Mouse (Mus musculus): ENCODE results near the gene S100pbp. TPM values are rescaled to one million over a fixed set of nuclear protein-coding genes. Genes with fewer than 3 reads are reported as not detected.

The S100pbp gene
- polyA plus RNA-seq, 1 experiment from 2014 or later, result 14.5 TPM

DNA sequence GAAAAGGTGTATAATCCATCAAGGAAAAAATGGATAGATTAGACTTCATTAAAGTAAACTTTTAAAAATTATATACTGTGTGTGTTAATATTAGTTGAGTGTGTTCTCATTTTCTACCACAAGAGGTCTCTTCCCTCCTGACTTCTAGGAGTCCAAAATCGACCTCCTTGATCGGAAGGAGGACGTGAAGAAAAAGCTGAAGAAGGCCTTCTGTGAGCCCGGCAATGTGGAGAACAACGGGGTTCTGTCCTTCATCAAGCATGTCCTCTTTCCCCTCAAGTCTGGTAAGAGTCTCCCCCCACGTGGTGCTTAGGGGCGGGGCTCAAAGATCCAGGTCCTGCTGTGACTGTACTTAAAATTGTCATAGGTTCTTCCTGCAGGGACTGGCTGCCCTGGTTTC is 20.0 kb upstream of the S100pbp start:
- peaks cover 55% of the 10 kb centered on the region for H3K36me3 ChIP-seq (ENCODE audit: insufficient read depth, low read length)
- WGBS, result 52% methylated on average over 7 of the region's 7 CpGs
- no peak overlapping the region for H3K9ac ChIP-seq (ENCODE audit: low read depth, low read length)
- H3K27ac ChIP-seq, result no peak overlapping the region
- no peaks in the 10 kb centered on the region for H3K27me3 ChIP-seq (ENCODE audit: insufficient read depth, low read length)
- no peak overlapping the region for H3K4me3 ChIP-seq (replicated peaks; ENCODE audit: low read depth, low read length)
- H3K9me3 ChIP-seq (replicated peaks; ENCODE audit: low read length), result no peaks in the 10 kb centered on the region
- DNase-seq (ENCODE audit: low spot score), result peak; percentile 77
- ATAC-seq (replicated peaks; ENCODE audit: low FRiP score, low read depth), result no peak
- no peak overlapping the region for H3K4me2 ChIP-seq (ENCODE audit: low read length)
- peak; percentile 75 for TF ChIP-seq CTCF (IDR thresholded peaks at IDR 0.05; ENCODE audit: low read depth)
- no peaks in the 10 kb centered on the region for H3K4me1 ChIP-seq (replicated peaks; ENCODE audit: insufficient read depth, low read length)

DNA sequence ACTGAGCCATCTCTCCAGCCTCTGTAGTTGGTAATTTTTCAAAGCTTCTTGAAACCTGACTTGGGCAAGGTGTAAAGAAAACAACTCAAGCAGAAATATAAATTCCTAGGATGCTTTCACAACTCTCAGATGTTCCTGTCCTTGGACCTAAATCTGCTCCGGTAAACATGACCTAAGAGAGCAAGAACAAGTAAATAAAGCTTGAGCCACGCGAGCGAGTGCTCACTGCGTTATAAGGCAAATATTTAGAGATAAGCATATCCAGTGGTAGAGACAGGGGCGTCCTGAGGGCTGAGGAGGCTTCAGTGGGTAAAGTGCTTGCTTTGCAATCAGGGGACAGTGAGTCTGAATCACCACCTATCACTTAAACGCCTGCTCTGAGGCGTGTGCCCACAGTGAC is 17.3 kb upstream of the S100pbp start:
- TF ChIP-seq CTCF (IDR thresholded peaks at IDR 0.05; ENCODE audit: low read depth), result no peak
- H3K36me3 ChIP-seq (ENCODE audit: insufficient read depth, low read length), result peaks cover 50% of the 10 kb centered on the region
- no peak overlapping the region for H3K4me3 ChIP-seq (replicated peaks; ENCODE audit: low read depth, low read length)
- no peak overlapping the region for H3K4me2 ChIP-seq (ENCODE audit: low read length)
- no peaks in the 10 kb centered on the region for H3K9me3 ChIP-seq (replicated peaks; ENCODE audit: low read length)
- no peaks in the 10 kb centered on the region for H3K27me3 ChIP-seq (ENCODE audit: insufficient read depth, low read length)
- no peak overlapping the region for H3K27ac ChIP-seq
- H3K9ac ChIP-seq (ENCODE audit: low read depth, low read length), result no peak overlapping the region
- 87% methylated on average over 8 of the region's 8 CpGs for WGBS
- ATAC-seq (replicated peaks; ENCODE audit: low FRiP score, low read depth), result no peak
- no peaks in the 10 kb centered on the region for H3K4me1 ChIP-seq (replicated peaks; ENCODE audit: insufficient read depth, low read length)
- no peak for DNase-seq (ENCODE audit: low spot score)

DNA sequence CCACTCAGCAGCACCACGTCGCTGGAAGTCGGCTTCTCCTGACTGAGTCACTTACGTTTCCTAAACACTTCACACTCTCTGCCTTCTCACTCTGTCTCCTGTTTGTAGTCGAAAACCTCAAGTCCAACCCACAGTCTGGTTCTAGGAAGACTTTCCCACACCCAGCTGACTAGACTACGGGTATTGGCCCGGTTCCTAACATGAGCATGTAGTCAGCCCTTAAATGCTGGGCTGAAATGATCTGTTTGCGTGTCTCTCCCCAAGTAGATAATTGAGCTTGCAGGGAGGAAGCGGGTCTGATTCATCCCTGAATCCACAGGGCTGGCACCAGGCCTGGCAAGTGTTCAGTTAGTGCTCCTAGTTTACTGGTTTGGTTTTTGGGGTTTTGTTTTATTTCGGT is 15.1 kb upstream of the S100pbp start:
- H3K36me3 ChIP-seq (ENCODE audit: insufficient read depth, low read length), result peaks cover 54% of the 10 kb centered on the region

GRCm38 (mm10) chr4:129197514-129197913 is 8.0 kb upstream of the S100pbp start:
- H3K27ac ChIP-seq, result no peak overlapping the region
- H3K27me3 ChIP-seq (ENCODE audit: insufficient read depth, low read length), result no peaks in the 10 kb centered on the region
- no peak overlapping the region for H3K9ac ChIP-seq (ENCODE audit: low read depth, low read length)
- DNase-seq (ENCODE audit: low spot score), result no peak
- ATAC-seq (replicated peaks; ENCODE audit: low FRiP score, low read depth), result no peak
- WGBS, result 79% methylated on average over 6 of the region's 6 CpGs
- no peak overlapping the region for H3K4me3 ChIP-seq (replicated peaks; ENCODE audit: low read depth, low read length)
- H3K36me3 ChIP-seq (ENCODE audit: insufficient read depth, low read length), result peaks cover 43% of the 10 kb centered on the region
- no peaks in the 10 kb centered on the region for H3K9me3 ChIP-seq (replicated peaks; ENCODE audit: low read length)
- no peak for TF ChIP-seq CTCF (IDR thresholded peaks at IDR 0.05; ENCODE audit: low read depth)
- no peak overlapping the region for H3K4me2 ChIP-seq (ENCODE audit: low read length)
- no peaks in the 10 kb centered on the region for H3K4me1 ChIP-seq (replicated peaks; ENCODE audit: insufficient read depth, low read length)

More for the DNA sequence above, 15.1 kb upstream of the S100pbp start:
- DNase-seq (ENCODE audit: low spot score), result no peak
- 90% methylated on average over 10 of the region's 10 CpGs for WGBS
- TF ChIP-seq CTCF (IDR thresholded peaks at IDR 0.05; ENCODE audit: low read depth), result no peak
- H3K27me3 ChIP-seq (ENCODE audit: insufficient read depth, low read length), result no peaks in the 10 kb centered on the region
- ATAC-seq (replicated peaks; ENCODE audit: low FRiP score, low read depth), result no peak
- no peak overlapping the region for H3K27ac ChIP-seq
- H3K4me1 ChIP-seq (replicated peaks; ENCODE audit: insufficient read depth, low read length), result no peaks in the 10 kb centered on the region
- no peaks in the 10 kb centered on the region for H3K9me3 ChIP-seq (replicated peaks; ENCODE audit: low read length)
- no peak overlapping the region for H3K4me2 ChIP-seq (ENCODE audit: low read length)
- no peak overlapping the region for H3K4me3 ChIP-seq (replicated peaks; ENCODE audit: low read depth, low read length)
- H3K9ac ChIP-seq (ENCODE audit: low read depth, low read length), result no peak overlapping the region

- H3K9me3 ChIP-seq (replicated peaks; ENCODE audit: low read length), result no peaks in the 10 kb centered on the region
- H3K36me3 ChIP-seq (ENCODE audit: insufficient read depth, low read length), result peaks cover 24% of the 10 kb centered on the region
- DNase-seq (ENCODE audit: low spot score) (no peak), ATAC-seq (replicated peaks; ENCODE audit: low FRiP score, low read depth) (no peak)
- no peak overlapping the region for H3K27ac ChIP-seq
- H3K9ac ChIP-seq (ENCODE audit: low read depth, low read length), result no peak overlapping the region
- 89% methylated on average over 1 of the region's 1 CpGs for WGBS
- no peak for TF ChIP-seq CTCF (IDR thresholded peaks at IDR 0.05; ENCODE audit: low read depth)
- H3K4me2 ChIP-seq (ENCODE audit: low read length), result no peak overlapping the region
- no peaks in the 10 kb centered on the region for H3K27me3 ChIP-seq (ENCODE audit: insufficient read depth, low read length)
- H3K4me1 ChIP-seq (replicated peaks; ENCODE audit: insufficient read depth, low read length), result peaks cover 12% of the 10 kb centered on the region
- H3K4me3 ChIP-seq (replicated peaks; ENCODE audit: low read depth, low read length), result no peak overlapping the region
These were observed 4.8 kb upstream of the S100pbp start for GRCm38 (mm10) chr4:129194280-129194679.

DNA sequence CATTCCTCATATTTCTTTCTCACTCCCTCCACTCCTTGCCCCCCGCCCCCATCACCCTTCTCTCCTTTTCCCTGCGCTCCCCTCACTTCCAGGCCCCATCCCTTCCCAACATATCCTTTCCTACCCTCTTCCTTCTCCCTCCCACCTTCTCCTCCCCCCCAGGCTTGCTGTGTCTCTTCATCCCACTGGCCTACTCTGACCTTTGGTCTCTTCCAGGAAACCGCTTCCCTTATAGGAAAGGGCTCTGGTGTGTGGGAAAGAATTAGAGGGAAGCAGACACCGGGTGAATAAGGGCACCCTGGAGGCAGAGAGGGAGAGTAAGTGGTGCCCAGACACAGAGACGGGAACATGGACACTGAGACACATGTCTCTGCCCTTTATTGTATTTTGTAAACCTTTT is 2.2 kb upstream of the S100pbp start:
- WGBS, result 49% methylated on average over 5 of the region's 5 CpGs
- DNase-seq (ENCODE audit: low spot score), result peak; percentile 13
- Histone ChIP-seq H3K27ac (no peak overlapping the region), H3K4me3 (replicated peaks; ENCODE audit: low read depth, low read length) (no peak overlapping the region), H3K4me2 (ENCODE audit: low read length) (peak overlapping the region; percentile 81; the same call in 1 of the 2 replicates), H3K4me1 (replicated peaks; ENCODE audit: insufficient read depth, low read length) (peaks cover 22% of the 10 kb centered on the region), H3K9ac (ENCODE audit: low read depth, low read length) (no peak overlapping the region), H3K36me3 (ENCODE audit: insufficient read depth, low read length) (peaks cover 14% of the 10 kb centered on the region), H3K9me3 (replicated peaks; ENCODE audit: low read length) (no peaks in the 10 kb centered on the region), H3K27me3 (ENCODE audit: insufficient read depth, low read length) (no peaks in the 10 kb centered on the region)
- TF ChIP-seq CTCF (IDR thresholded peaks at IDR 0.05; ENCODE audit: low read depth), result no peak
- ATAC-seq (replicated peaks; ENCODE audit: low FRiP score, low read depth), result no peak

- H3K4me3 ChIP-seq (replicated peaks; ENCODE audit: low read depth, low read length), result peak overlapping the region; percentile 69
- no peaks in the 10 kb centered on the region for H3K9me3 ChIP-seq (replicated peaks; ENCODE audit: low read length)
- peak overlapping the region; percentile 77 for H3K27ac ChIP-seq
- H3K4me2 ChIP-seq (ENCODE audit: low read length), result peak overlapping the region; percentile 81
- peaks cover 22% of the 10 kb centered on the region for H3K4me1 ChIP-seq (replicated peaks; ENCODE audit: insufficient read depth, low read length)
- H3K9ac ChIP-seq (ENCODE audit: low read depth, low read length), result peak overlapping the region; percentile 69
- H3K27me3 ChIP-seq (ENCODE audit: insufficient read depth, low read length), result no peaks in the 10 kb centered on the region
- no peak for DNase-seq (ENCODE audit: low spot score)
- TF ChIP-seq CTCF (IDR thresholded peaks at IDR 0.05; ENCODE audit: low read depth), result no peak
- 3% methylated on average over 12 of the region's 12 CpGs for WGBS
- H3K36me3 ChIP-seq (ENCODE audit: insufficient read depth, low read length), result peaks cover 4% of the 10 kb centered on the region; the same call in 1 of the 2 replicates
- no peak for ATAC-seq (replicated peaks; ENCODE audit: low FRiP score, low read depth)
These were observed 1.0 kb upstream of the S100pbp start for GRCm38 (mm10) chr4:129190538-129190937.

Measured in kidney, postnatal 0 days (tissue).